Mouse (Mus musculus) erythroblast, embryonic 14.5 days (primary cell): Measurements from ENCODE around the gene Col5a1.

Experiments
- GATA1 ChIP-seq: IDR thresholded peaks from 2 replicates; pipeline ENCODE4 v1.6.1; 2012; ENCODE audit warnings: low read length, inconsistent platforms, mixed read lengths
- TAL1 ChIP-seq: IDR thresholded peaks from 3 replicates; pipeline ENCODE4 v1.6.1; 2012; ENCODE audit warnings: low read length, inconsistent platforms, mixed read lengths

GRCm38 (mm10) chr2:28037505-28038390 is 151.5 kb downstream of the Col5a1 start:
- no peak for TF ChIP-seq TAL1
- TF ChIP-seq GATA1: no peak
